Mouse (Mus musculus) retina, embryonic 14.5 days (tissue): ENCODE results near the gene Gucy1b1.

Source experiments
- DNase-seq: peaks from one replicate; pipeline ENCODE4 v3.0.0-alpha.2; 2015; ENCODE audit warnings: low spot score

Gucy1b1 gene

DNA sequence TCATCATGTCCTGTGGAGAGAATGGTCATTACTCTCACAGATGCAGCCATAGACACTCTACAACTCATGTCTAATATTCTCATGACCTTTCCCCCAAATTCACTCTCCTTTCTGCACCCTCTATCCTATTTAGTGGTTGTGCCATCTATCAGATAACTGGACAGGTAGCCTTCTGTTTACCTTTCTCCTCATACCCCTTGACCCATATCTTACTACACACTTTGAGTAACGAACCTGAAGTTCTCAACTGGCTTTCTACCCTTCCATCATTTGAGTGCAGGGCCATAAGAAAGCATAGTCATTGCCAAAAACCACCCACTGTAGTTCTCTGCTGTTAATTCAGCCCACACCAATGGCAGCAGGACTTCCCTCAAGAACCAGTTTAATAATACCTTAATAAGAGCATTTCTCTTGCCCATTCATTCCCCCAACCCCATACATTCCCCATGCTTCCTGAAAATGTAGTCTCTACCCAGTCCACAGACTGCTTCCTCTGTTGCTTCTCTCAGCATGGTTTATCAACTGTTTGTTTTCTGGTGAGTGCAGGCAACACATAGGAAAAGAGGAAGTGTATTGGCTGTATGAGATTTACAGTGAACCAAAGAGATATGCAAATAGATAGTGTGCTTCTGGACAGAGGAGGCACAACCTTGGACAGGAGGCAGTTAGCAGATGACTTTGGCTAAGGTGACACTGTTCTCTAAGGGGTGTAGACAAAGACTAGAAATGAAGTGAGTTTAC lies 44.3 kb downstream of the Gucy1b1 start:
- no peak for DNase-seq

DNA sequence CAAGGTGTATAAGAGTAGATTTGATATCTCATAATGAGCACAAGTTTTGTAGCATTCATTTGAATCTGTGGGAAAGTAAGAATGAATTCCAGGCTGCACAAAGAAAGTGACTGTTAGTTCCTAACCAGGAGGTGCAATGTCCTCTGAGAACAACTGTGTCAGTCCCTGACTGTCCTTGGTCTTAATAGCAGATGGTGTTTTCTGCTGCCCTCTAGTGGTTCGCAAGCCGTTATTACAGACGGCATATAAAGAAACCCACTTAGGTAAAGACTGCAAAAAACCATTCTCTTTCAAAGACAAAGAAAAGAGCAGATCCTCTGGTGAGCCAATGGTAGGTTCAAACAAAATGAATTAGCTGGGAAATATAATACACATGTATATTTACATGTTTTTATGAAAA lies 45.3 kb downstream of the Gucy1b1 start:
- peak; percentile 73 for DNase-seq

- no peak for DNase-seq
Measured at GRCm38 (mm10) chr3:82027286-82027685, 47.2 kb downstream of the Gucy1b1 start.

- no peak for DNase-seq
Measured at GRCm38 (mm10) chr3:82023065-82023464, 51.4 kb downstream of the Gucy1b1 start.

DNA sequence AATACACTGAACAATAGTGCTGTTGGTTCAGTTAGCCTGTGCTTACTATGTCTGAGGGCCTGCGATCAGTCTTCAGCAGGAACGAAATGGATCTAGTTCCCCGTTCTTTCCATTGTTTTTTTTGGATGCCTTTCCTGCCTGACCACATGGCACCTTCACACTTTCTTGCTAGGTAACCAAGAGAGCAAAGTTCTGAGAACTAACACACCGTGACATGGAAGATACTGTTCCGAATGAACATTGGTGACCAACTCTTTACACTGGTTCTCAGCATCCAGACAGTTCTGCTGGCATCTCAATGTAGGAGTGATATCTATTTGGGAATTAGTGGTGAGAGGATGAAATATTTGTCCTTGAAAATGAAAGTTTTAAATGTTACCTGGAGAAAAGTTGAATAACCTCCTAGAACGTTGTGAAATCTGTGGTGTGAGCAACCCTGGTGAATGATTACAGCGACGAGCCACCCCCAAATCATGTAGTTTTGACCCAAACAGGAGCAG lies 52.0 kb downstream of the Gucy1b1 start:
- DNase-seq = no peak

DNA sequence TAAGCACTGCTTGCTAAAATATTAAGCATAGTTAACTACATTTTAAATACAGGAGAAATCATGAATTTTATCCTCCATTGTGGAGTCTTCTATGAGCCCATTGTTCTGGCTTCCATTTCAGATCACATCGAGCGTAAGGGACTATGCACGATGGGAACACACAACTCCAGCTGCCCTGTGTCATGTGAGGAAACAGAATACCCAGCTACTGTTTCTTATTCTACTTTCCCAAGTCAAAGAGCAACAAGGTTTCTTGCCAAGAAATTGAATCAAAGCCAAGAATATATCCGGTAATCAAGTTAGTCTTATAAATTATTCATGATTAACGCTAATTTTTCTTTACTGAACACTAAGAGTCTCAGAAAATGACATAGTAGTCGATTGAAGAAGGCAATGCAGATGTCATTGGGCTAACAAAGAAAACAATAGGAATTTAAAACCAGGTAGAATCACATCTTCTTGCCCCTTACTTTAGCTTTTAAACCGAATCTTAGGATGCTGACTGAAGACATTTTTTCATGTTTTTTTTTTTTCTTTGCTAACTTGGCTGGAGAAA lies 60.3 kb downstream of the Gucy1b1 start:
- DNase-seq = no peak

DNA sequence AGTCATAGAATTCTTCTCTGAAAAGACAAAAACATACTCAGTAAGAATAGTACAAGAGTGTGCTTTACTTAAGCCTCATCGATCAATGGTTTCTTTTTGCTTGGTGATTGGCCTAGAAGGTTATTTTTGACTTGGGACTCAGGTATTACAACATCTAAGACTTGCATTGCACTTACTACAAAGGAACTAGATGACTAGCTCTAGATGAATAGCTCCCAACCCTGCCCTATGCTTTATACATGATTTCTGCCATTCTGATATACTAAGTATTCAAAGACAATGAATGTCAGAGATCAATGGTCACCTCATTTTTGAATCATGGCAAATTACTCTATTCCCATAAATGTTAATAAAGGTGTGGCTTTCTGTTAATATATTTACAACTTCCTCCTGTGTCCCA lies 67.5 kb downstream of the Gucy1b1 start:
- DNase-seq = no peak

GRCm38 (mm10) chr3:81995988-81996387 lies 78.5 kb downstream of the Gucy1b1 start:
- peak; percentile 84 for DNase-seq

DNA sequence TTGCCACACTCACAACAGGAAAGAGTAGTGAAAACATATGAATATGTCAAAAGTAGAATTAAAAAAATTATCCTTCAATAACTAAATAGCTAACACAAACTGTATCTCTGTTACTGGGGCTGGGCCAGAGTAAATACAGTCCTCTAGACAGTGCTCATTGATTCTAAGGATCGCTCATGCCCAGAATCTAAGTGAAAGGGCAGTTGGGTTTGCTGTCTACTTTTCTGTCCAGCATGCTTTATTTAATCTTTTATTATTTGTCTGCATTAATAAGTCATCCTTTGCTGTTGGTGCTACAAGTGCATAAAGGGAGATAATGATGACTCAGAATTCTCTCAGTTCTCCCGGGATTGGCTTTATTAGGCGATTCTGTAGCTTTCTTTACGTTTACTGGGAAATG lies 79.1 kb downstream of the Gucy1b1 start:
- DNase-seq = no peak

GRCm38 (mm10) chr3:81990531-81990930 lies 84.0 kb downstream of the Gucy1b1 start:
- no peak for DNase-seq

DNA sequence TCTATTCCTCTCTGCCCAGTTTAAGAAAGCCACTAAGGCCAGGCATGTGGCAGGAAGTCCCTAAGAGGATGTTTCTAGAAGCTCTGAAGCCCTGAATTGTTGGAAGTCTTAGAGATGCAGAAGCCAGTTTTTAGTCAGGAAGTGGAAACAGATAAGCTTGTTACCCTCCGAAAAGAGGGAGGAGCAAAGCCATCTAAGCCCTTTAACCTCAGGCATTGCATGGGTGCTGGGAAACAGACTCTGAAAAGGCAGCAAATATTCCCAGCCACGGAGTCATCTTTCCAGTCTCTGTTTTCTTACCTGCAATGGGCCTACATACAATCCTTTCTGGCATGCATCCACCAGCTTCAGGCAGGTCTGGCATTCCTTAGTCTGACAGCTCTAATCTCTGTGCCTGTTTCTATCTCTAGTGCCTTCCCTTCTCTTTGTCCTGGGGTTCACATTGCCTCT lies 84.8 kb downstream of the Gucy1b1 start:
- DNase-seq = no peak

- DNase-seq = no peak
Measured at GRCm38 (mm10) chr3:81987628-81988027, 86.9 kb downstream of the Gucy1b1 start.

- no peak for DNase-seq
Measured at GRCm38 (mm10) chr3:81986103-81986502, 88.4 kb downstream of the Gucy1b1 start.

DNA sequence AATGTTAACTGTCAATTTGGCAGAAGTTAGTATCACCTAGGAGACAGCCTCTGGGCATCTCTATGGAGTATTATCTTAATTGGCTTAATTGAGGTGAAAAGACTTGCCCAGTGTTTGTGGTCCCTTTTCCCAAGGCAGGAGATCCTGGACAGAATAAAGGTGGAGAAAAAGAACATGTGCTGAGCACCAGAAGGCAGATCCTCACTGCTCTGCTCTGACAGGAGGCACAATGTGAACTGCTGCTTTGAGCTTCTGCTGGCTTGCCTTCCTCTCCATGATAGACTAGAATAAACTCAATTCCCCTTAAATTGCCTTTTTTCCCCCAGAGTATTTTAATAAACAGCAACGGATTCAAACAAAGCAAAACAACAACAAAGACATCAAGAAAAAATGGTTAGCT lies 89.4 kb downstream of the Gucy1b1 start:
- no peak for DNase-seq

- no peak for DNase-seq
Measured at GRCm38 (mm10) chr3:81983120-81983895, 91.2 kb downstream of the Gucy1b1 start.
